Mouse (Mus musculus) left cerebral cortex, adult 11 months (tissue): ENCODE measurements around the gene Tsks.

ENCODE experiments used
- DNase-seq: peaks from one replicate; pipeline ENCODE4 v3.0.0; 2022; ENCODE audit warnings: low spot score

Gene Tsks

DNA sequence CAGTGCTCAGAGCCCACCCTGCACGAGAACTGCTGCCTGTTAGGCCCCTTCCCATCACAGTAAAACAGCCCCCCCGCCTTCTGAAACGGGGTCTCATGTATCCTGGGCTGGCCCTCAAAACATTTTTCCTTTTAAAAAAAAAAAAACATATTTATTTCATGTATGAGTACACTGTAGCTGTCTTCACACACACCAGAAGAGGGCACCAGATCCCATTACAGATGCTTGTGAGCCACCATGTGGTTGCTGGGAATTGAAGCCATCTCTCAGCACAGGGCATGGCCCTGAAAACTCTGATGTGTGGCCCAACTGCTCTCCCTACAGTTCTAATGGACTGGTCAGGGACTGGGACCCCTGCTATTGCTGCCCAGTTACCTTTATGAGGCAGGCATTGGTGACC is 35.3 kb downstream of the Tsks start:
- DNase-seq: no peak

DNA sequence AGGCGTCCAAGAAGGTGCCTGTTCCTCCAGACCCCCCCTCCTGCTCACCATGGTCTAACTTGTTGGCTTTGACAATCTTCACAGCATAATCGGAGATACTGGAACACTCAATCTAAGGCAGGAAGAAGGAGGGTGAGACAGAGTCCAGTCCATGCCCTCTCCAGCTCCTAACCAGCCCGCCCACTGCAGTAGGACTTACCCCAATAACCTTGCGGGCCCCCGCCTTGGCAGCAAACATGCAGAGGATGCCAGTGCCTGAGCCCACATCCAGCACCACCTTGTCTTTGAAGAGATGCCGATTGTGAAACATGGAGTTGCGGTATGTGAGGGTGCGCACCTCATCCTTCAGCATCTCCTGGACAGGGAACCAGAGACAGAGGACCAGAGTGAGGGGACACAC is 38.5 kb downstream of the Tsks start:
- DNase-seq: no peak

DNA sequence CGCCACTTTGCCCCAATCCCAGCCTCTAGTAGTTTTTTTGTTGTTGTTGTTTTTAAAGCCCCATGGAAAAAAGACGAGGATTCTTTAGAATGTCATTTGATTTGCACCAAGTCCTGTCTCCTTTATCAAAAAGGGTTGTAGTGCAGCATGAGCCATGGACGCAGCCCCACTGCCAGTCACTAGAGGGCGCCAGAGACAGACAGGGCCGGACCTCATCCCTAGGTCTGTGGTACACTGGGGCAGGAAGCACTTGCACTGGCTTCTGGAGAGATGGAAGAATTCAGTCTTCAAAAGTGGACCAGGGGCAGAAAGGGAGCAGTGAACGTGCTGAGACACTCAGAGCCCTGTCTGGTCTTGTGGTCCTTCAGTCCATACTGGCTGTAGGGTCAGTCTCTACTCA is 40.1 kb downstream of the Tsks start:
- DNase-seq: peak; percentile 62

DNA sequence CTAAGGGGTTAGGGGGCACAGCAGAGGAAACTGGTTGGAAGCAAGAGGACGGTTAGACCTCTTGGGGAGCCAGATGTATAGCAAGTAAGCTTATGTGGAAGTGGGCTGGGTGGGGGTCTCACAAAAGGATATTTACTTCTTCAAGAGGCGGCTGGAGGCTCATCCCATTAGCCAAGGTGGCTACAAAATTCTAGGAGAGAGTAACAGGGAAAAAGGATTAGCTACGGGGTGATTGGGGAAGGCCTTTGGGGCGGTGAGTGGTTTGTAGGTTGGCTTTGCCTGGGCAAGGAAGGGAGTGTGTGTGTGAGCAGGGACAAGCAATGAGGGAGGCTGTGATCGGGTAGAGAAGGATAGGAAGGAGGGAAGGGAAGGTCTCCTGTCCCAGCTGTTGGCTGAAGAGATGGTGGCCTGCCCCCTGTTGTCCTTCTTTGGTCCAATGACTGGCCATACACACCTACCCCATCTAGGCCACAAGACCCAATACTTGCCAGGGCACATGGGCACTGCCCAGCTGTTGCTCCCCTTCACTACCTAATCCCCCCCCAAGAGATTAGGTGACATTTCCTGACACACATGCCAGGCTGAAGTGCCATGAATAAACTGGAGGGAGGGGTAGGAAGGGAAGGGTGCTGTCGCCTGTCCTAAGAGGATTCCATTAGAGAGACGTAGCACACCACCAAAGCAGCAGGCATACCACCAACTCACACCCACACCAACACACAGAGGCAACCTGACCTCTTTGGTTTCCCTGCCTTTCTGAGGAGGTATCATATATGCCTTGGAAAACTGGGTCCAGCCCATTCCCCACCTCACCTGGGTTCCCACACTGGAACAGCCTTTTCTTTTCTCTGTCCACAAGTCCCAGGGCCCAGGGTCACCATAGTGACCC is 41.2 kb downstream of the Tsks start:
- DNase-seq: no peak

DNA sequence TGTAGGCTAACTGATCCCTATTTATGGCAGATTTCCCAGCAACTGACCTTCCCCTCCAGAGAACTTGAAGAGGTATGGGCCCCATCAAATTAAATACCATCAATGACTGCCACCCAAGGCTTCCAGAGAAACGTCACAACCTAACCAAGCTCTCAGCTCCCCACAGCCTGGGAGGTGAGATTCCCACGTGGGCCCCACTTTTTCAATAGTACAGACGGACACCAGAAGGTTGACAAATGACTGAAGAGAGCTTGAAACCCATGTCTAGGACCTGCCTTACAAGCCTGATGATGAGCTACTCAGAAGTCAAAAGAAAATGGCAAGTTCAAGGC is 41.8 kb downstream of the Tsks start:
- DNase-seq: no peak

DNA sequence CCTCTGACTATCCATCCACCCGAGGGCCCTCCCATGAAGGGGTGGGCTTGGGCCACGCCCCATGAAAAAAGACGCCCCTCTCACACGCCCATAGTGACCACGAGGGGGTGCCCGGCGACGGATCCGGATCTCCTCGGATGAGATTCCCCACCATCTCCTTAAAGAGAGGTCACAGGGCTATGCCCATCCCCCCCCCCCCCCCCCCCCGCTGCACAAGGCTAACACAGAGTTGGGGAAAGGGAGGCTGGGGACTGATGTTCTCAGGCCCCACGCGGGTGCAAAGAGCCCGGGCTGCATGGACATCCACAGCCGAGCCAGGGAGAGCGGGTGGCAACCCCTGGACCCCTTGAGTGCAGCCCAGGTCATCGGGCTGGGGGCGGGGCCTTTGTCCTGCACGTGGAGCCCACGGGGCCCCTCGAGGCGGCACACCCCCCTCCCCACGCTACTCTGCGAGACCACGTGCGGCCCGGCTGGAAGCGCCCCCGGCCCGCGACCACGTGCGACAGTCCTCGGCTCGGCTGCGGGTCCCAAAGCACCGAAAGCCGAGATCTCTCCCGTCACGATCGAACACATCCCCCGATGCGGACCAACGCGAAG is 42.7 kb downstream of the Tsks start:
- peak; percentile 58 for DNase-seq

DNA sequence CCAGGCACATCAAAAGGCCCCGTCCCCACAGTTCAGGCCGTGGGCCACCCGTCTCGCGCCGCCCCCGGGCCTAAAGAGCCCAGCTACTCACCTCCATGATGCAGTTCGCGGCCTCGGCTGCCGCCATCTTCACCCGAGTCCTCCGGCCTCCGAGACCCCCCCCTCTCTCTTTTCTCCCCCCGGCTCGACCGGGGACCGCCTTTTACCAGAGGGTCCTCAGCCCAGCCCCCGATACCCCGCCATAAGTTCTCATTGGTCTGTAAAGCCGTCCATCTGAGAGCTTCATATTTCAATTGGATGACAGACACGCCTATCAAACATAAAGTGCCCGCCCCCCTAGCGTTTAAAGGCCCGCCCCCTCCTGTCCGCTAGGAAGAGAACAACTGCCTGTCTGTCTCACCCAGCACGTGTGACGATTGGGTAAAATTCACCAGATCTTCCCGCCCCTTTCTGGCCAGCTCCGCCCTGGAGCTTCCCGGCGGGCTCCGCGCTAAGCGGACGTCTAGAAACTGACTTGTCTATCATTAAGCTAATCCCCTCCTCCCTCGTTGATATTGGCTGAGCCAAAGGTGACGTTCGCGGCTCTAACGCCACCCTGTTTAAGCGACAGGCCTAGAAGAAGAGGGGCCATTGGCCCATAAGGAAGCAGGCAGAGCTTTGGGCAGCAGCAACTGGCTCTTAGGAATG is 43.3 kb downstream of the Tsks start, which contains the start of gene Prmt1:
Gene Prmt1, minus strand, starts transcription at position 377 of the 687 bp plus-strand sequence.
- DNase-seq: peak; percentile 99

- DNase-seq: no peak
Measured at GRCm38 (mm10) chr7:44986879-44987718, 44.1 kb downstream of the Tsks start.

DNA sequence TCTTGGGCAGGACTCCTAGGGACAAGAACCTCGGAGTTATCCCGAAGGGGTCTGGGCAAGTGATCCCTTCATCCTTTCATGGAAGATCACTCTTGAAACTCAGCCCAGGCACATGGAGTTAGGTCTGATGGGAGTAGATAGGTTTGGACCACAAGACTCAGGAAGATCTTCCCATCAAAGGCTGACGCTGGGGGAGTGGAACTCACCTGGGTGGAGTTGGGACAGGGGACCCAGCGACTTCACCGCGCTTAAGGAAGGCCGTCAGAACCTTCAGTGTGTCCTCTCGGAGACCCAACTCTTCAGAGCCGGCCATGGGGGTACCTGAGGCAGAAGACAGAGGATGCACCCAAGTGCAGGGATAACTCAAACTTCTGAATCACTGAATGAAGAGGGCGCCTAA is 53.7 kb downstream of the Tsks start:
- no peak for DNase-seq

DNA sequence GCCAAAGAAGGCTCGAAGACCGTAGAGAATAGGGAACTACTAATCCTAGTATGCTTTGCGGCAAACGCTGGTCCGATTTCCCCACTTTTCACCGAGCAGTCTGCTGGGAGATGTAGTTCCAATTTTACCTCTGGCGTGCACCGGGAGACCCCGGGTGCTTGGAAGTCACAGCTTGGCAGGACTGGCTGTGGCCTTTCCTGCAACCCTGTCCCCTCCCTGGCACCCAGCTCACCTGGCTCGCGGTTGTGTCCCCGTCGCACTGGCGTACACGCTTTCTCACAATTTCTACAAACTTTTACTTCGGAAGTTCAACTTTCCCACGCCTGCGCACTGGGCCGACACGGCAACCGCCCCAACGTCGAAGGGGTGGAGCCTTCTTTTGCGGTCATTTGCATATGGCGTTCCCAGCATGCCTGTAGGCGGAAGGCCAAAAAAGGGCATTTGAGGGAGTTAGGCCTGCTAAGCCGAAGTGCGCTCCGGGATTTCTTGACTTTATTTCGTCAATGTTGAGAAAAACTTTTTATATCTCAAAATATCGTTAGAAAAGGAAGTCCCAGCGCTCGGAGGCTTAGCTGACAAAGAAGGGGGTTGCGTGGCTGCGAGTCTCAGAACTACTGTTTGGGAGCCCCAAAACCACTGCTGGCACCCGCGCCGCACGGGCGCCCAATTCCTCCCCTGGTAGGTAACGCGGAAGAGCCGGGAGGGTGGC is 54.4 kb downstream of the Tsks start, which contains the start of gene Irf3:
Gene Irf3, plus strand, starts transcription at position 418 of the 709 bp plus-strand sequence.
- peak; percentile 92 for DNase-seq

DNA sequence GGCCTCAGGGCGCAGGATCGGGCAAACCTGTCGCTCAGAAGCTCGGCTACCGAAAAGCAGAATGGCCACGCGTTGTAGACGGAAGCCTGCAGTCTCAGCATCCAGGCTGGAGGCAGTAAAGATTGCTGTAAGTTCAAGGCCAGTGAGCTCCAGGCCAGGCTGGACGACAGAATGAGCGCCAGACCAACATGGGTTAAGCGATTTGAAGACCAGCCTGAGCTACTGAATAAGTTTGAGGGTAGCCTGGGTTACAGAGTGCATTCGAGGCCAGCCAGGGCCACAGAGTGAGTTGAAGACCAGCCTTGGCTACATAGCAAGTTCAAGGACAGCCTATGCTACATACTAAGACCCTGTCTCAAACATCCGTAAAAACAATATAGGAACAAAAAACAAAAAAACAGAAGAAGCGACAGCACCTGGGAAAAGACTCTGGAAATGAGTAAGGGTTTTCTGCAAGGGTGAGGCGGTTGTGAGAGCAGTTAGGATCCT is 55.0 kb downstream of the Tsks start:
- DNase-seq: no peak

DNA sequence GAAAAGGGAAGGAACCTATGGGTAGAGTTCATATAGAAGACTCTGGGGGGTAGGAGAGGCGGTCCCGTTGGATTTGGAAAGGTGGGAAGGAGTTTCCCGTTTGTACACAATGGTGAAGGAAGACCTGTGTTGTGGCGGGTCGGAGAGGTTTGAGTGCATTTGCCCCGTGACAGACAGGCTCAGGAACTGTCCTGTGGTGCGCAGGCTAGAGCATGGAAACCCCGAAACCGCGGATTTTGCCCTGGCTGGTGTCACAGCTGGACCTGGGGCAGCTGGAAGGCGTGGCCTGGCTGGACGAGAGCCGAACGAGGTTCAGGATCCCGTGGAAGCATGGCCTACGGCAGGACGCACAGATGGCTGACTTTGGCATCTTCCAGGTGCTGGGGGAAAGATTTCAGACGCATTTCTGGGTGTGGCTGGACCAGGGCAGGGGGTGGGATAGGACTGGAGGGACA is 55.5 kb downstream of the Tsks start, which contains the start of gene Bcl2l12:
Gene Bcl2l12, minus strand, starts transcription at position 212 of the 455 bp plus-strand sequence.
- DNase-seq: no peak

DNA sequence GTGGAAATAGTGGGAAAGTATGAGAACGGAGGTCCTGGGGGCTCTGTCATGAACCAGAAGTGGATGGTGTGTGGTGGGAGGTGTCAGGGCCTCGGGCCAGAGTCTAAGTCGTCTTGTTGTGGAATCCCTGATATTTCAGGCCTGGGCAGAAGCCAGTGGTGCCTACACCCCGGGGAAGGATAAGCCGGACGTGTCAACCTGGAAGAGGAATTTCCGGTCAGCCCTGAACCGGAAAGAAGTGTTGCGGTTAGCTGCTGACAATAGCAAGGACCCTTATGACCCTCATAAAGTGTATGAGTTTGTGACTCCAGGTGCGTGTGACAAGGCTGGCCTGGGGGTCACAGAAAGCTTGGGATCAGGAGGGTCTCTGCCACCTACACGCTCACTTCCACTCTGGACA is 56.7 kb downstream of the Tsks start:
- no peak for DNase-seq

- DNase-seq: no peak
Measured at GRCm38 (mm10) chr7:45000539-45001114, 57.6 kb downstream of the Tsks start.

DNA sequence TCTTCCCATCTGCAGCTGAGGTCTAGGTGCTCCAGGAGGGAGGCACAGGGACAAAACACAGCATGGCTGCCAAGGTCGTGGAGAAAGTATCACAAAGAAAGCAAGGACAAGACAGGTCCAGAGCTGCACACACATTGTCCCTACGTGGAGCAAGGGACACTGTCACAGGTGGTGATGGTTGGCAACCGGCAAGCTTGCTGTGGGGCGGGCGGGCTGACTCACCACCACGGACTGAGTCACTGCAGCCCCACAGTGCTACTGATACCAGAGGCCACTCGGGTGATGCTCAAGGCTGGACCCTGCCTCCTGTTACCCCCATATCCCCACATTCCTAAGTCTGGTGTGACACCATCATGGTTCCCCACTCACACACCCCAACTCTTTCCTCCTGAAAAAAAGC is 59.4 kb downstream of the Tsks start:
- DNase-seq: no peak

DNA sequence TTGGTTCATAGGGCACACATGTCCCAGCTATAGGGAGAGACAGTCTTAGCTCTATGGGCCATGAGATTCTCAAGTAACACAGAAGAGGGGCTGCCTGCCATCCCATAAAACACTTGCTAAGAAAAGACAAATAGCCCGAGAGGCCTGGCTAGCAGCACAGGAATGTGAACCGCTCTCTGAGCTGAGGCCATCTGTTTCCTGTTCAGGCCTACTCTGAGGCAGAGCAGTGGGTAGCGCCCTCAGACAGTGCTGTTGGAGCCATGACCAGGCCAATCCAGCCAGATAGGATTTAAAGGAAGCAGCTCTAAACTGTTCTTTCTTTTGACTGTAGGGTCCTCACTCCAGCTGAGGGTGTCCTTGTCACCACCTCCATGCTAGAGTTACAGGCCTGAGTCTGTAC is 61.5 kb downstream of the Tsks start:
- no peak for DNase-seq

DNA sequence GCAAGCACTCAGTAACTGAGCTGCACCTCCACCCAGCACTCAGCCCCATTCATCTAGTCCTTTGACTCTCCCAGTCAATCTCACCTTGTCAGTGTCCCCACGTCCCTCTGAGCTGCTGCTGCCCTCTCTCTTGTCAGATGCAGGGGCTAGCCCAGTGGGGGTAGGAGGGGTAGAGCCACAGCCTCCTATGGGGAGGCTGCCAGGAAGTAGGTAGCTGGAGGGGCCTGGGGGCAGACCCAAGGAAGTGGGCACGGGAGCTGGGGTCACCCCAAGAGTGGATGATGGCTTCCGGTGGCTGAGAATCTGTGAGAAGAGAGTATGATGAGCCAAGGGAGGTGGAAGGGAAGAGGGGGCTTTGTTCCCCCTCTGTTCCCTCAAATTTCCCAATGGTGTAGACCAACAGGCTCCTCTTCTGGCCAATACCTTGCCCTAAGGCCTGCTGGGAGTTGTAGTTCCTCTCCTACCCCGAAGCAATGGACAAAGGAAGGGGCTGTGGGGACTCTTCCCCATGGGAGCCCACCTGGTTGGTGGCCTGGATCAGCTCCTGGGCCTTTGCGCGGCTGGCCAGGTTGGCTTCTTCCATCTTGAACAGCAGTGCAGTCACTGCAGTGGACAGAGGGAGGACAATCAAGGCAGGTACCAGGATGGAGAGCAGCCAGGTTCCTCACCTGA is 62.5 kb downstream of the Tsks start:
- DNase-seq: no peak

DNA sequence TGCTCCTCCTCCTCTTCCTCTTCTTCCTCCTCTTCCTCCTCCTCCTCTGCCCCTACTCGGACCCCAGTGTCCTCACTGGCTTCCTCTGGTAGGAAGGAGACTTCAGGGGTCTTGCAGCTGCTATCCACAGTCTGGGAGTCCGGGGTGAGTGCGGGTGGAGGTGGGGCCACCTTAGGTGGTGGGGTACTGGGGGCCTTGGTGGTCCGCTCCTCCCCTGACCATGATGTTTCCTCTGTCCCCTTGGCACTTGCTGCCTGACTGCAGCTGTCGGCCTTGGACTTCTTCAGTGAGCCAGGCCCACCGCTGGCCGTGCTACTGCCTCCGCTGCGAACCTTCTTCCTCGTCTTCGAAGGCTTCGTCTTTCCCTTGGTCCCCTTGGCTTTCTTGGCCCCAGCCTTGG is 63.5 kb downstream of the Tsks start:
- DNase-seq: no peak

GRCm38 (mm10) chr7:45007141-45007540 is 64.1 kb downstream of the Tsks start:
- DNase-seq: no peak
